In the genomic region with DNA sequence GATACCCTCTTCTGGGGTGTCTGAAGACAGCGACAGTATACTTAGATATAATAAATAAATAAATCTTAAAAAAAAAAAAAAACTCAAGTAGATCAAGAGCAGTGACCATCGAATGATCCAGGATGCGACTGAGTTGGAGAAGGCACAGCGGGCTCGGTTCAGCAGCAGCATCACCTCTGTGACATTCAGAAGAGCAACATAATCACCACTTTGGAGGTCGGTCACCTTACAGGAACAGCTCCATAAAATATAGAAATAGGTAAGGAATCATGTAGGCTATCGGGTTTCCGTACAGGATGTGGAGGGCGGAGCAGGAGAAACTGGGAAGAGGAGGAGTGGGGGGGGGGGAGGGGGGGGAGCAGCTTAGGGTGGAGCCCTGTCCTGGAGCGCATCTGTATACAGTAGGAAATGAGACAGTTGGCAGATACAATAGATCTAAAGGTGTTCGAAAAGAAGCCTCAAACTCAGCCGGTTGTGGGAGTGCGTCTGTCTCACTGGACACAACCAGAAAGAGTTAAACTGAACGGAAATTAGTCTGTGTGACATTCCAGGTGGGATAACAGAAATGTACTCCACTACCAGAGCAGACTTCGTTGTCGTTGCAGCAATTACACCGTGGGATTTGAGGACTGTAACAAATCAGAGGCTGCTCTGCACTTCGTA, we compare ENCODE assay signal across 13 mouse cellular contexts. TPM values are rescaled to one million over a fixed set of nuclear protein-coding genes. Genes with fewer than 3 reads are reported as not detected.
DNase-seq lines count a peak whose midpoint lies in the region; ATAC-seq lines count a peak whose summit lies in the region.
"Had no signal": no experiment of that assay in that cellular context is flagged by ENCODE, and none has a peak within 500 bp of the region (broad histone marks: within the 10 kb centered on the region; RNA-seq: fewer than 3 reads in every experiment).

No protein-coding gene starts in this region.

- H3K36me3 ChIP-seq in heart, embryonic 10.5 days = no peaks in the 10 kb centered on the region
- H3K36me3 ChIP-seq in liver, embryonic 11.5 days (ENCODE audit: control insufficient read depth, insufficient read depth, low read length) = no peaks in the 10 kb centered on the region
- no peaks in the 10 kb centered on the region for H3K36me3 ChIP-seq in embryonic facial prominence, embryonic 14.5 days (ENCODE audit: control insufficient read depth, insufficient read depth, low read length)
- H3K36me3 ChIP-seq in neural tube, embryonic 15.5 days = no peaks in the 10 kb centered on the region
- H3K36me3 ChIP-seq: midbrain, embryonic 15.5 days had no signal

- no peak for ATAC-seq in liver, embryonic 11.5 days (replicated peaks; ENCODE audit: low FRiP score)
- no peak for ATAC-seq in embryonic facial prominence, embryonic 14.5 days (ENCODE audit: low read depth)
- no peak for ATAC-seq in neural tube, embryonic 15.5 days (ENCODE audit: low FRiP score)
- ATAC-seq: forebrain, embryonic 16.5 days; inflammation-experienced regulatory T-cells, adult 6 months; midbrain, embryonic 15.5 days had no signal

- peaks cover 8% of the 10 kb centered on the region for H3K4me1 ChIP-seq in heart, embryonic 10.5 days
- peaks cover 4% of the 10 kb centered on the region; the same call in 1 of the 2 replicates for H3K4me1 ChIP-seq in liver, embryonic 11.5 days (replicated peaks; ENCODE audit: control insufficient read depth, insufficient read depth, low read length)
- H3K4me1 ChIP-seq in embryonic facial prominence, embryonic 14.5 days (ENCODE audit: control insufficient read depth, insufficient read depth, low read length) = no peaks in the 10 kb centered on the region
- peaks cover 9% of the 10 kb centered on the region; the same call in 1 of the 2 replicates for H3K4me1 ChIP-seq in neural tube, embryonic 15.5 days

- H3K9ac ChIP-seq in liver, embryonic 11.5 days (ENCODE audit: low read depth, low read length) = no peak overlapping the region
- H3K9ac ChIP-seq in embryonic facial prominence, embryonic 14.5 days (ENCODE audit: low read depth, low read length) = no peak overlapping the region
- H3K9ac ChIP-seq in neural tube, embryonic 15.5 days (replicated peaks) = no peak overlapping the region
- H3K9ac ChIP-seq: midbrain, embryonic 15.5 days had no signal

- no peak overlapping the region for H3K27ac ChIP-seq in heart, embryonic 10.5 days
- H3K27ac ChIP-seq in liver, embryonic 11.5 days (ENCODE audit: low read depth, low read length) = no peak overlapping the region
- no peak overlapping the region for H3K27ac ChIP-seq in embryonic facial prominence, embryonic 14.5 days (replicated peaks; ENCODE audit: low read depth, low read length)
- H3K27ac ChIP-seq in neural tube, embryonic 15.5 days (replicated peaks) = no peak overlapping the region
- H3K27ac ChIP-seq: midbrain, embryonic 15.5 days had no signal

- DNase-seq in heart, embryonic 10.5 days (ENCODE audit: low spot score) = no peak
- no peak for DNase-seq in heart, adult 9 months (ENCODE audit: low spot score in 2 of 2)
- no peak for DNase-seq in liver, embryonic 11.5 days (ENCODE audit: low spot score)
- DNase-seq in liver = no peak
- no peak for DNase-seq in embryonic facial prominence, embryonic 14.5 days (ENCODE audit: low spot score)
- no peak for DNase-seq in right cerebral cortex, postnatal 10 days (ENCODE audit: low spot score in 2 of 2)
- no peak for DNase-seq in thymus, postnatal 4 days
- DNase-seq: adrenal gland, postnatal 14 days; gastrocnemius, postnatal 36 days had no signal

- WGBS in heart, embryonic 10.5 days = 48% methylated on average over 18 of the region's 18 CpGs
- 52% methylated on average over 17 of the region's 18 CpGs for WGBS in liver, embryonic 11.5 days
- 39% methylated on average over 18 of the region's 18 CpGs for WGBS in embryonic facial prominence, embryonic 14.5 days
- WGBS in neural tube, embryonic 15.5 days = 60% methylated on average over 18 of the region's 18 CpGs

- no peaks in the 10 kb centered on the region for H3K9me3 ChIP-seq in heart, embryonic 10.5 days
- no peaks in the 10 kb centered on the region for H3K9me3 ChIP-seq in liver, embryonic 11.5 days (ENCODE audit: control insufficient read depth, low read length)
- H3K9me3 ChIP-seq in embryonic facial prominence, embryonic 14.5 days (ENCODE audit: control insufficient read depth, low read length) = no peaks in the 10 kb centered on the region
- H3K9me3 ChIP-seq in neural tube, embryonic 15.5 days (replicated peaks) = no peaks in the 10 kb centered on the region
- H3K9me3 ChIP-seq: midbrain, embryonic 15.5 days had no signal

- peaks cover 8% of the 10 kb centered on the region; the same call in 1 of the 2 replicates for H3K27me3 ChIP-seq in heart, embryonic 10.5 days (ENCODE audit: insufficient read depth, poor library complexity, severe bottlenecking)
- H3K27me3 ChIP-seq in liver, embryonic 11.5 days (replicated peaks; ENCODE audit: control insufficient read depth, insufficient read depth, low read length) = no peaks in the 10 kb centered on the region
- H3K27me3 ChIP-seq in embryonic facial prominence, embryonic 14.5 days (replicated peaks; ENCODE audit: control insufficient read depth, insufficient read depth, low read length) = no peaks in the 10 kb centered on the region
- no peaks in the 10 kb centered on the region for H3K27me3 ChIP-seq in neural tube, embryonic 15.5 days (replicated peaks)
- H3K27me3 ChIP-seq: midbrain, embryonic 15.5 days had no signal

- peak overlapping the region; percentile 1; the same call in 1 of the 2 replicates for H3K4me3 ChIP-seq in heart, embryonic 10.5 days
- no peak overlapping the region for H3K4me3 ChIP-seq in liver, embryonic 11.5 days (ENCODE audit: low read depth, low read length)
- H3K4me3 ChIP-seq in embryonic facial prominence, embryonic 14.5 days (ENCODE audit: low read depth, low read length) = no peak overlapping the region
- H3K4me3 ChIP-seq in neural tube, embryonic 15.5 days (replicated peaks) = no peak overlapping the region
- H3K4me3 ChIP-seq: midbrain, embryonic 15.5 days had no signal

- peak overlapping the region; percentile 9 for H3K4me2 ChIP-seq in liver, embryonic 11.5 days
- peak overlapping the region; percentile 43 for H3K4me2 ChIP-seq in embryonic facial prominence, embryonic 14.5 days (ENCODE audit: low read depth, low read length)
- 0 out of 2 replicates have a peak overlapping the region, but pooled peaks have one; percentile 5 for H3K4me2 ChIP-seq in neural tube, embryonic 15.5 days
- H3K4me2 ChIP-seq: midbrain, embryonic 15.5 days had no signal

RNA-seq across cellular contexts. Expression of a gene that starts 16.7 kb away (rescaled TPM):
- polyA plus RNA-seq in heart, embryonic 10.5 days (2016; fragmentation: Nextera tagmentation; extraction: Ambion mirVana) = 128 and 138 TPM in 2 replicates
- 135 and 155 TPM in 2 replicates for polyA plus RNA-seq in liver, embryonic 11.5 days (2014; fragmentation: Nextera tagmentation; extraction: Ambion mirVana)
- 125 and 146 TPM in 2 replicates for polyA plus RNA-seq in embryonic facial prominence, embryonic 14.5 days (2014; fragmentation: Nextera tagmentation; extraction: Ambion mirVana)
- polyA plus RNA-seq in neural tube, embryonic 15.5 days (2015; fragmentation: Nextera tagmentation; extraction: Ambion mirVana) = 126 and 133 TPM in 2 replicates
